Mouse (Mus musculus) granulocyte monocyte progenitor cell, adult 5-6 weeks (primary cell): ENCODE measurements around the gene Gm20503. TPM values are rescaled to one million over a fixed set of nuclear protein-coding genes. Genes with fewer than 3 reads are reported as not detected.

Experiments used
- ATAC-seq: replicated peaks from 2 replicates; pipeline ENCODE4 v1.8.0; 2016; ENCODE audit warnings: mild to moderate bottlenecking, moderate TSS enrichment, inconsistent platforms; ENCODE audit not compliant: poor library complexity, severe bottlenecking
- total RNA-seq, 2 experiments: library from RNA; stranded (forward) in 1 of 2; stranded (reverse) in 1 of 2; fragments of 200-712, 200-1000 nt in 1 of 2; fragments of >200 nt in 1 of 2; fragmentation: Nextera tagmentation in 1 of 2; gene quantifications; 2 replicates each; pipeline ENCODE4 v1.2.3; 2014 to 2017

Gene Gm20503
- total RNA-seq, 2 experiments from 2014 or later, result not detected

- no peak for ATAC-seq
Observed at GRCm38 (mm10) chr4:59006211-59006610, 3.2 kb downstream of the Gm20503 start.

GRCm38 (mm10) chr4:59007016-59007415 is 4.0 kb downstream of the Gm20503 start:
- no peak for ATAC-seq

GRCm38 (mm10) chr4:59007974-59008373 is 5.0 kb downstream of the Gm20503 start:
- no peak for ATAC-seq

GRCm38 (mm10) chr4:59009186-59009585 is 6.2 kb downstream of the Gm20503 start:
- peak; percentile 78 for ATAC-seq

GRCm38 (mm10) chr4:59009696-59010095 is 6.7 kb downstream of the Gm20503 start:
- ATAC-seq, result peak; percentile 64

GRCm38 (mm10) chr4:59011446-59011845 is 8.4 kb downstream of the Gm20503 start:
- no peak for ATAC-seq

GRCm38 (mm10) chr4:59015181-59015580 is 12.2 kb downstream of the Gm20503 start:
- no peak for ATAC-seq

- no peak for ATAC-seq
Observed at GRCm38 (mm10) chr4:59016922-59017321, 13.9 kb downstream of the Gm20503 start.

GRCm38 (mm10) chr4:59034325-59034917 is 31.4 kb downstream of the Gm20503 start:
- ATAC-seq, result no peak

- ATAC-seq, result peak; percentile 41
Observed at GRCm38 (mm10) chr4:59034918-59035785, 32.1 kb downstream of the Gm20503 start, which contains the start of gene Gng10. TSS of gene Gng10 (plus strand) at chr4:59035088.

GRCm38 (mm10) chr4:59035786-59036350 is 32.9 kb downstream of the Gm20503 start:
- no peak for ATAC-seq

GRCm38 (mm10) chr4:59036490-59037127 is 33.6 kb downstream of the Gm20503 start:
- peak; percentile 79 for ATAC-seq

- no peak for ATAC-seq
Observed at GRCm38 (mm10) chr4:59037525-59037924, 34.5 kb downstream of the Gm20503 start.

- peak; percentile 59 for ATAC-seq
Observed at GRCm38 (mm10) chr4:59040397-59041287, 37.6 kb downstream of the Gm20503 start.

GRCm38 (mm10) chr4:59043074-59043473 is 40.1 kb downstream of the Gm20503 start:
- peak; percentile 63 for ATAC-seq

- no peak for ATAC-seq
Observed at GRCm38 (mm10) chr4:59043891-59044290, 40.9 kb downstream of the Gm20503 start.

- no peak for ATAC-seq
Observed at GRCm38 (mm10) chr4:59047222-59047621, 44.2 kb downstream of the Gm20503 start.

GRCm38 (mm10) chr4:59051081-59051480 is 48.1 kb downstream of the Gm20503 start:
- ATAC-seq, result no peak

GRCm38 (mm10) chr4:59057929-59058328 is 54.9 kb downstream of the Gm20503 start:
- ATAC-seq, result no peak

- ATAC-seq, result no peak
Observed at GRCm38 (mm10) chr4:59062526-59062925, 59.5 kb downstream of the Gm20503 start.
